Mouse (Mus musculus) CH12.LX (cell line): ENCODE data around the gene Myl9. TPM values are rescaled to one million over a fixed set of nuclear protein-coding genes. Genes with fewer than 3 reads are reported as not detected.

Experiments used
- DNase-seq: peaks from one replicate; pipeline ENCODE4 v3.0.0-alpha.2; 2013; ENCODE audit errors: extremely low read depth
- H3K27ac ChIP-seq: 2 replicates; pipeline ENCODE4 v1.5.1; 2012; ENCODE audit warnings: low read depth, mild to moderate bottlenecking, control low read depth, moderate library complexity; ENCODE audit not compliant: insufficient read depth
- H3K27me3 ChIP-seq: replicated peaks from 2 replicates; pipeline ENCODE3; 2012; ENCODE audit warnings: inconsistent platforms
- H3K36me3 ChIP-seq, 2 experiments: replicated peaks in 1 of 2; 2 replicates each; pipeline versions ENCODE3 to v1.6.1; 2012; ENCODE audit warnings: inconsistent platforms in 1 of 2, low read length in 1 of 2, mild to moderate bottlenecking in 1 of 2, mixed read lengths in 1 of 2, moderate library complexity in 1 of 2; ENCODE audit not compliant: control insufficient read depth in 1 of 2, insufficient read depth in 1 of 2
- H3K4me1 ChIP-seq, 2 experiments: 2 replicates each; pipeline ENCODE4 v1.6.1; 2012; ENCODE audit warnings: inconsistent platforms in 1 of 2, moderate library complexity in 1 of 2; ENCODE audit not compliant: insufficient read depth in 2 of 2, control insufficient read depth in 1 of 2
- H3K4me2 ChIP-seq: 2 replicates; pipeline ENCODE4 v1.6.1; 2012; ENCODE audit warnings: low read depth, mild to moderate bottlenecking, control low read depth; ENCODE audit not compliant: poor library complexity, insufficient read depth, severe bottlenecking
- H3K4me3 ChIP-seq, 3 experiments: fragments of 150-350 bp in 1 of 3; sonication (generic) in 1 of 3; replicated peaks in 1 of 3; 2 replicates each; pipeline versions ENCODE3 to v1.5.1; 2011 to 2012; ENCODE audit warnings: low read depth in 2 of 3, low read length in 2 of 3, mild to moderate bottlenecking in 2 of 3, moderate library complexity in 2 of 3, control low read depth in 1 of 3, improper control_type of control experiment in 1 of 3, inconsistent platforms in 1 of 3, mixed read lengths in 1 of 3; ENCODE audit not compliant: poor library complexity in 1 of 3
- H3K79me2 ChIP-seq: replicated peaks from 2 replicates; pipeline ENCODE4 v1.6.1; 2012; ENCODE audit warnings: mild to moderate bottlenecking, moderate library complexity; ENCODE audit not compliant: control insufficient read depth, poor library complexity, insufficient read depth, severe bottlenecking; ENCODE audit errors: extremely low read depth
- H3K9ac ChIP-seq: 2 replicates; pipeline ENCODE4 v1.6.1; 2012; ENCODE audit warnings: low read depth, mild to moderate bottlenecking, control low read depth, moderate library complexity; ENCODE audit not compliant: insufficient read depth
- H3K9me3 ChIP-seq: replicated peaks from 2 replicates; pipeline ENCODE3; 2012; ENCODE audit warnings: low read length, inconsistent platforms, mixed read lengths
- CHD1 ChIP-seq: IDR thresholded peaks from 2 replicates; pipeline ENCODE4 v1.6.1; 2012; ENCODE audit warnings: low read depth, low read length, improper control_type of control experiment, inconsistent platforms
- CTCF ChIP-seq, 2 experiments: IDR thresholded peaks in 1 of 2; conservative IDR thresholded peaks in 1 of 2; 2 replicates each; pipeline ENCODE4 v1.5.1; 2011 to 2012; ENCODE audit warnings: low read depth in 2 of 2, low read length in 2 of 2, improper control_type of control experiment in 1 of 2, inconsistent platforms in 1 of 2, mild to moderate bottlenecking in 1 of 2, moderate library complexity in 1 of 2
- EP300 ChIP-seq: IDR thresholded peaks from 2 replicates; pipeline ENCODE4 v1.6.1; 2011; ENCODE audit warnings: low read length, improper control_type of control experiment
- GABPA ChIP-seq: IDR thresholded peaks from 2 replicates; pipeline ENCODE4 v1.6.1; 2012; ENCODE audit warnings: low read depth, low read length, improper control_type of control experiment, inconsistent platforms; ENCODE audit not compliant: insufficient replicate concordance
- HCFC1 ChIP-seq: IDR thresholded peaks from 2 replicates; pipeline ENCODE4 v1.6.1; 2012; ENCODE audit warnings: low read depth, mild to moderate bottlenecking, inconsistent platforms, low read length, improper control_type of control experiment
- IRF4 ChIP-seq: IDR thresholded peaks from 2 replicates; pipeline ENCODE4 v1.6.1; 2014; ENCODE audit warnings: low read depth, mild to moderate bottlenecking, inconsistent platforms, low read length, improper control_type of control experiment
- JUND ChIP-seq: conservative IDR thresholded peaks from 2 replicates; pipeline ENCODE4 v1.6.1; 2011; ENCODE audit warnings: low read depth, low read length, improper control_type of control experiment
- MAX ChIP-seq: IDR thresholded peaks from 2 replicates; pipeline ENCODE4 v1.6.1; 2011; ENCODE audit warnings: low read length, improper control_type of control experiment
- MXI1 ChIP-seq: IDR thresholded peaks from 2 replicates; pipeline ENCODE4 v1.6.1; 2011; ENCODE audit warnings: mild to moderate bottlenecking, low read depth, low read length, improper control_type of control experiment
- MYC ChIP-seq: IDR thresholded peaks from 2 replicates; pipeline ENCODE4 v1.6.1; 2011; ENCODE audit warnings: low read depth, mild to moderate bottlenecking, improper control_type of control experiment, low read length
- NRF1 ChIP-seq: IDR thresholded peaks from 2 replicates; pipeline ENCODE4 v1.6.1; 2014; ENCODE audit warnings: low read depth, mild to moderate bottlenecking, inconsistent platforms, low read length, improper control_type of control experiment, moderate library complexity
- PAX5 ChIP-seq: IDR thresholded peaks from 2 replicates; pipeline ENCODE4 v1.6.1; 2012; ENCODE audit warnings: low read length, inconsistent platforms, mixed read lengths
- POLR2A ChIP-seq: IDR thresholded peaks from 2 replicates; pipeline ENCODE4 v1.6.1; 2011; ENCODE audit warnings: low read depth, mild to moderate bottlenecking, improper control_type of control experiment, low read length
- POLR2AphosphoS2 ChIP-seq: IDR thresholded peaks from 2 replicates; pipeline ENCODE4 v1.6.1; 2011; ENCODE audit warnings: low read depth, low read length, improper control_type of control experiment
- RAD21 ChIP-seq: IDR thresholded peaks from 2 replicates; pipeline ENCODE4 v1.6.1; 2011; ENCODE audit warnings: low read depth, mild to moderate bottlenecking, low read length, improper control_type of control experiment, moderate library complexity
- RCOR1 ChIP-seq: conservative IDR thresholded peaks from 2 replicates; pipeline ENCODE4 v1.6.1; 2012; ENCODE audit warnings: low read depth, mild to moderate bottlenecking, inconsistent platforms, low read length, improper control_type of control experiment
- SIN3A ChIP-seq: IDR thresholded peaks from 2 replicates; pipeline ENCODE4 v1.6.1; 2012; ENCODE audit warnings: low read length, improper control_type of control experiment, inconsistent platforms
- SMC3 ChIP-seq: IDR thresholded peaks from 2 replicates; pipeline ENCODE4 v1.6.1; 2011; ENCODE audit warnings: low read depth, low read length, improper control_type of control experiment
- TCF12 ChIP-seq: IDR thresholded peaks from 2 replicates; pipeline ENCODE4 v1.6.1; 2014; ENCODE audit warnings: low read depth, mild to moderate bottlenecking, inconsistent platforms, low read length, improper control_type of control experiment
- ZC3H11A ChIP-seq: IDR thresholded peaks from 2 replicates; pipeline ENCODE4 v1.6.1; 2012; ENCODE audit warnings: low read depth, mild to moderate bottlenecking, inconsistent platforms, low read length, improper control_type of control experiment
- ZKSCAN1 ChIP-seq: IDR thresholded peaks from 2 replicates; pipeline ENCODE4 v1.6.1; 2012; ENCODE audit warnings: low read depth, inconsistent platforms, low read length, improper control_type of control experiment, borderline replicate concordance
- ZNF384 ChIP-seq: IDR thresholded peaks from 2 replicates; pipeline ENCODE4 v1.6.1; 2012; ENCODE audit warnings: low read depth, low read length, improper control_type of control experiment, inconsistent platforms
- dilution Hi-C: fragments of 300-500 bp; cut with MboI; formaldehyde crosslinking; loops from 2 replicates; pipeline ENCODE4 v1.14.3; 2020; ENCODE audit warnings: low sequenced_read_pairs; ENCODE audit not compliant: extremely low pct_unique_long_range_greater_than_20kb, extremely low pct_ligation_motif_present
- in situ Hi-C: fragments of 300-500 bp; cut with MboI; formaldehyde crosslinking; loops from 3 replicates; pipeline ENCODE4 v1.14.3; 2019; ENCODE audit warnings: low sequenced_read_pairs, low pct_ligation_motif_present, low pct_unique_long_range_greater_than_20kb, mixed read lengths
- polyA plus RNA-seq: library from polyadenylated mRNA; unstranded; fragments of >175 nt; gene quantifications from 2 replicates; pipeline ENCODE4 v1.2.1, GENCODE M21; 2012; ENCODE audit warnings: low read depth; ENCODE audit not compliant: insufficient read length
- total RNA-seq, 2 experiments: library from RNA; depleted of rRNA; stranded (reverse); fragments of 300-350 nt in 1 of 2; fragments of >200 nt in 1 of 2; gene quantifications; 2 replicates each; pipeline ENCODE4 v1.2.3; 2012 to 2014

The Myl9 gene
- total and polyA plus RNA-seq, 3 experiments: not detected

- H3K4me3 ChIP-seq: no peak overlapping the region
- in situ Hi-C loops: no loop called here
- no peak for TF ChIP-seq HCFC1
- TF ChIP-seq SIN3A: no peak
- no peak for TF ChIP-seq ZNF384
- TF ChIP-seq POLR2AphosphoS2: no peak
- TF ChIP-seq CHD1: no peak
- TF ChIP-seq EP300: no peak
- no peak for TF ChIP-seq TCF12
- no peak for TF ChIP-seq MYC
- TF ChIP-seq PAX5: no peak
- H3K79me2 ChIP-seq: no peaks in the 10 kb centered on the region
- no peaks in the 10 kb centered on the region for H3K9me3 ChIP-seq
- no peak overlapping the region for H3K4me2 ChIP-seq
- dilution Hi-C loops: no loop called here
- H3K27me3 ChIP-seq: peaks cover 6% of the 10 kb centered on the region
- no peaks in the 10 kb centered on the region for H3K36me3 ChIP-seq
- no peak overlapping the region for H3K27ac ChIP-seq
- H3K4me1 ChIP-seq: peaks cover 2 to 20% of the 10 kb centered on the region in 2 experiments; a peak in 3 of 4 replicates
- no peak for DNase-seq
- H3K9ac ChIP-seq: no peak overlapping the region
Measured at GRCm38 (mm10) chr2:156806886-156807285, 31.7 kb downstream of the Myl9 start.

DNA sequence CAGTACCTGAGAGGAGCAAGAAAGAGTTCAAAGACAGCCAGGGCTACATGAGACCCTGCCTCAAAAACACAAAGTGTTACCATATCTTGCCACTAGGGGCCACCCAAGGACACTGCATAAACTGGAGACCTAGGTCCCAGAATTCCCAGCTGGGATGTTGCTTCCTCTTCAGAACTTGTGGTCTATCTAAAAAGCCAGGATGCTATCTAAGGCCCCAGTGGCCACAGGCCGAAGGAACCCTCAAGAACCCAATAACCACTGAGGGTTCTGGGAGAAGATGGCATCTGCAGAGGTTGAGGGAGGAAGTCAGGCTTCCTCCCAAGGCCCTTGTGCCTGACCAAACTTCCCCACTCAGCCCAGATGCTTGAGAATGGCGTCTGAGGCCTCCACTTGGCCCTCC lies 34.4 kb downstream of the Myl9 start:
- Histone ChIP-seq H3K4me2 (no peak overlapping the region), H3K36me3 (no peaks in the 10 kb centered on the region), H3K4me1 (peaks cover 2 to 20% of the 10 kb centered on the region in 2 experiments; a peak in 3 of 4 replicates), H3K27ac (no peak overlapping the region), H3K79me2 (no peaks in the 10 kb centered on the region), H3K9me3 (no peaks in the 10 kb centered on the region), H3K27me3 (peaks cover 3% of the 10 kb centered on the region), H3K9ac (no peak overlapping the region), H3K4me3 (no peak overlapping the region)
- dilution Hi-C loops (no loop called here), in situ Hi-C loops (no loop called here)
- peak; percentile 38 for DNase-seq
- TF ChIP-seq CTCF (conservative IDR thresholded peaks at IDR 0.05 in 1 of 2, IDR thresholded peaks at IDR 0.05 in 1 of 2; ENCODE audit: low read depth in 2 of 2, low read length in 2 of 2) (peak; percentile 80 to 82), RAD21 (peak; percentile 80), SIN3A (no peak), JUND (no peak), SMC3 (peak; percentile 63)
- TF ChIP-seq, all 38 proteins: peak for 3

DNA sequence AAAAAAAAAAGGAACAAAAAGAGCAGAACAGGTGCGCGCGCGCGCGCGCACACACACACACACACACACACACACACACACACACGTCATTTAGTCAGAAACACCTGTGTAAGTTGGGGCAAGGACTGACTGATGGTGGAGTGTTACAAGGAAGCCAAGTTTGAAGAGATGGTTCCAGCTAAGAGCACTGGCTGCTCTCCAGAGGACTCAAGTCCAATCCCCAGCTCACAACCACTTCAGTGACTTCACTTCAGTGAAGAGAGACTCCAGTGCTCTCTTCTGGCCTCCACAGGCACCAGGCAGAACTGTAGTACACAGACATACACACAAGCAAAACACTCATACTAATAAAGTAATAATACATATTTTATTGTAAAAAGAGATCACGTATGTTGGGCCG lies 35.5 kb downstream of the Myl9 start:
- H3K79me2 ChIP-seq: no peaks in the 10 kb centered on the region
- no peak overlapping the region for H3K27ac ChIP-seq
- dilution Hi-C loops: no loop called here
- TF ChIP-seq POLR2AphosphoS2 (no peak), GABPA (no peak), CHD1 (no peak), ZKSCAN1 (no peak), MAX (no peak), TCF12 (no peak), IRF4 (no peak), MXI1 (no peak), RCOR1 (no peak), SMC3 (no peak), NRF1 (no peak), POLR2A (no peak), HCFC1 (no peak), ZC3H11A (no peak), PAX5 (no peak)
- peaks cover 2 to 20% of the 10 kb centered on the region in 2 experiments; a peak in 3 of 4 replicates for H3K4me1 ChIP-seq
- H3K9ac ChIP-seq: no peak overlapping the region
- no peak for DNase-seq
- no peaks in the 10 kb centered on the region for H3K9me3 ChIP-seq
- peaks cover 7% of the 10 kb centered on the region for H3K27me3 ChIP-seq
- in situ Hi-C loops: no loop called here
- H3K4me3 ChIP-seq: no peak overlapping the region
- no peaks in the 10 kb centered on the region for H3K36me3 ChIP-seq
- H3K4me2 ChIP-seq: no peak overlapping the region
